Mouse (Mus musculus) liver, postnatal 0 days (tissue): ENCODE results near the gene Ubr4.

Experiments
- CTCF ChIP-seq: sonication (generic); IDR thresholded peaks from 2 replicates; pipeline ENCODE4 v1.5.1; 2016; ENCODE audit warnings: antibody characterized with exemption, low read depth
- EP300 ChIP-seq: IDR thresholded peaks from 2 replicates; pipeline ENCODE4 v1.6.1; 2016; ENCODE audit warnings: antibody characterized with exemption, low read depth, mild to moderate bottlenecking

DNA sequence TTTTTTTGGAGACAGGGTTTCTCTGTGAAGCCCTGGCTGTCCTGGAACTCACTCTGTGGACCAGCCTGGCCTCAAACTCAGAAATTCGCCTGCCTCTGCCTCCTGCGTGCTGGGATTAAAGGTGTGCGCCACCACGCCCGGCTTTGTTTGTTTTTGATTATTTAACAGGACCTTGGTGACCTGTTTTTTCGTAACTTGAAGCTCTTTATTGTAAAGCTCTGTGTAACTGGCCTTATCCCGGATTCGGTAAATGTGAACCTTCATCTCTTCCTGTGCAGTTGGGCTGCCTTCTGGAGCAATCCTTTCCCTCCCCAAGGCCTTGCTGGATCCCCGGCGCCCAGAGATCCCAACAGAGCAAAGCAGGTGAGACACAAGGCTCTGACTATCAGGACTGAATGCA lies 21.1 kb downstream of the Ubr4 start:
- TF ChIP-seq CTCF (no peak), EP300 (no peak)
